Mouse (Mus musculus) stomach, postnatal 0 days (tissue): ENCODE measurements around the gene 9530068E07Rik.

ENCODE experiments used
- CTCF ChIP-seq: IDR thresholded peaks from 2 replicates; pipeline ENCODE4 v1.5.1; 2016; ENCODE audit warnings: antibody characterized with exemption, low read depth, mild to moderate bottlenecking, moderate library complexity
- EP300 ChIP-seq: optimal IDR thresholded peaks from 2 replicates; pipeline ENCODE3; 2016; ENCODE audit warnings: antibody characterized with exemption

GRCm38 (mm10) chr11:52409316-52409715 is 13.1 kb downstream of the 9530068E07Rik start:
- TF ChIP-seq CTCF (no peak), EP300 (no peak)
